11 mouse cellular contexts compared by ENCODE assay signal in genomic region chr16:4659326-4659725, GRCm38 (mm10). TPM values are rescaled to one million over a fixed set of nuclear protein-coding genes. Genes with fewer than 3 reads are reported as not detected.
DNase-seq lines count a peak whose midpoint lies in the region; ATAC-seq and TF ChIP-seq lines count a peak whose summit lies in the region.
"Had no signal": no experiment of that assay in that cellular context is flagged by ENCODE, and none has a peak within 500 bp of the region (broad histone marks: within the 10 kb centered on the region; RNA-seq: fewer than 3 reads in every experiment).

No protein-coding gene starts in this region.

- ATAC-seq in heart, embryonic 14.5 days (ENCODE audit: insufficient number of reproducible peaks, insufficient read depth, low FRiP score, low read depth), result no peak
- no peak for ATAC-seq in lung, embryonic 15.5 days (ENCODE audit: borderline replicate concordance, extremely low read depth, low FRiP score, low TSS enrichment)
- no peak for ATAC-seq in embryonic facial prominence, embryonic 11.5 days (replicated peaks; ENCODE audit: insufficient number of reproducible peaks, low FRiP score, low TSS enrichment, low read depth)
- peak; percentile 21 for ATAC-seq in limb, embryonic 12.5 days (ENCODE audit: insufficient number of reproducible peaks, insufficient read depth, low FRiP score, low TSS enrichment, low read depth)
- no peak for ATAC-seq in erythroid progenitor cell, adult 5-6 weeks (replicated peaks; ENCODE audit: low FRiP score, poor library complexity, severe bottlenecking)

- TF ChIP-seq CTCF in lung, adult 2 months (IDR thresholded peaks at IDR 0.05; ENCODE audit: insufficient read depth, low read length), result no peak

- H3K27ac ChIP-seq in heart, embryonic 14.5 days (replicated peaks in 1 of 2; ENCODE audit: control insufficient read depth in 1 of 2, insufficient read depth in 1 of 2, low read depth in 2 of 2, low read length in 2 of 2), result peak overlapping the region; percentile 58 to 89
- H3K27ac ChIP-seq in lung, embryonic 15.5 days, result peak overlapping the region; percentile 62
- H3K27ac ChIP-seq in embryonic facial prominence, embryonic 11.5 days (replicated peaks; ENCODE audit: low read depth, low read length), result peak overlapping the region; percentile 96
- peak overlapping the region; percentile 97 for H3K27ac ChIP-seq in limb, embryonic 12.5 days

- H3K4me3 ChIP-seq in heart, embryonic 14.5 days (ENCODE audit: control insufficient read depth in 1 of 2, insufficient read depth in 1 of 2, low read depth in 1 of 2, low read length in 2 of 2), result no peak overlapping the region
- H3K4me3 ChIP-seq in lung, embryonic 15.5 days, result no peak overlapping the region
- H3K4me3 ChIP-seq in lung, adult 2 months (replicated peaks; ENCODE audit: extremely low read depth, low read depth, low read length), result no peak overlapping the region
- no peak overlapping the region for H3K4me3 ChIP-seq in embryonic facial prominence, embryonic 11.5 days (ENCODE audit: low read depth, low read length)
- no peak overlapping the region for H3K4me3 ChIP-seq in limb, embryonic 12.5 days (replicated peaks)
- H3K4me3 ChIP-seq: erythroblast, embryonic 14.5 days; megakaryocyte, embryonic 14.5 days had no signal

- H3K4me1 ChIP-seq in heart, embryonic 14.5 days (ENCODE audit: control insufficient read depth in 2 of 2, insufficient read depth in 2 of 2, low read length in 2 of 2), result peaks cover 33 to 44% of the 10 kb centered on the region in 2 experiments
- peaks cover 23% of the 10 kb centered on the region for H3K4me1 ChIP-seq in lung, embryonic 15.5 days
- H3K4me1 ChIP-seq in lung, adult 2 months (ENCODE audit: control insufficient read depth, insufficient read depth, low read length), result no peaks in the 10 kb centered on the region
- no peaks in the 10 kb centered on the region; the same call in none of the 2 replicates for H3K4me1 ChIP-seq in embryonic facial prominence, embryonic 11.5 days (ENCODE audit: control insufficient read depth, insufficient read depth, low read length)
- H3K4me1 ChIP-seq in limb, embryonic 12.5 days (replicated peaks), result peaks cover 62% of the 10 kb centered on the region

- peak overlapping the region; percentile 63; the same call in 1 of the 2 replicates for H3K9ac ChIP-seq in heart, embryonic 14.5 days (ENCODE audit: low read length)
- H3K9ac ChIP-seq in lung, embryonic 15.5 days, result no peak overlapping the region; the same call in 1 of the 2 replicates
- H3K9ac ChIP-seq in embryonic facial prominence, embryonic 11.5 days (replicated peaks; ENCODE audit: low read length), result peak overlapping the region; percentile 44
- no peak overlapping the region for H3K9ac ChIP-seq in limb, embryonic 12.5 days (replicated peaks)

- peak overlapping the region; percentile 7 for H3K4me2 ChIP-seq in heart, embryonic 14.5 days (ENCODE audit: low read length)
- H3K4me2 ChIP-seq in lung, embryonic 15.5 days, result peak overlapping the region; percentile 19; the same call in 1 of the 2 replicates
- H3K4me2 ChIP-seq in embryonic facial prominence, embryonic 11.5 days (ENCODE audit: low read depth, low read length), result peak overlapping the region; percentile 27
- peak overlapping the region; percentile 47 for H3K4me2 ChIP-seq in limb, embryonic 12.5 days

- H3K27me3 ChIP-seq in heart, embryonic 14.5 days (ENCODE audit: control insufficient read depth, insufficient read depth, low read length), result no peaks in the 10 kb centered on the region
- H3K27me3 ChIP-seq in lung, embryonic 15.5 days, result no peaks in the 10 kb centered on the region
- H3K27me3 ChIP-seq in embryonic facial prominence, embryonic 11.5 days (ENCODE audit: control insufficient read depth, insufficient read depth, low read length), result no peaks in the 10 kb centered on the region
- no peaks in the 10 kb centered on the region for H3K27me3 ChIP-seq in limb, embryonic 12.5 days
- H3K27me3 ChIP-seq: megakaryocyte, embryonic 14.5 days had no signal

- H3K36me3 ChIP-seq in heart, embryonic 14.5 days (ENCODE audit: control insufficient read depth, insufficient read depth, low read length), result peaks cover 24% of the 10 kb centered on the region
- peaks cover 9% of the 10 kb centered on the region; the same call in 1 of the 2 replicates for H3K36me3 ChIP-seq in lung, embryonic 15.5 days
- no peaks in the 10 kb centered on the region for H3K36me3 ChIP-seq in embryonic facial prominence, embryonic 11.5 days (replicated peaks; ENCODE audit: control insufficient read depth, insufficient read depth, low read depth, low read length)
- peaks cover 33% of the 10 kb centered on the region; the same call in 1 of the 2 replicates for H3K36me3 ChIP-seq in limb, embryonic 12.5 days

- WGBS in heart, embryonic 14.5 days, result 27% methylated on average over 2 of the region's 2 CpGs
- WGBS in lung, embryonic 15.5 days, result 22% methylated on average over 2 of the region's 2 CpGs
- WGBS in lung, adult 2 months, result 50% methylated on average over 2 of the region's 2 CpGs
- WGBS in embryonic facial prominence, embryonic 11.5 days, result 7% methylated on average over 2 of the region's 2 CpGs
- whole genome bisulfite sequencing in limb, embryonic 12.5 days, result 8% methylated on average over 2 of the region's 2 CpGs

- no peaks in the 10 kb centered on the region for H3K9me3 ChIP-seq in heart, embryonic 14.5 days (ENCODE audit: control insufficient read depth, low read length)
- no peaks in the 10 kb centered on the region for H3K9me3 ChIP-seq in lung, embryonic 15.5 days
- no peaks in the 10 kb centered on the region for H3K9me3 ChIP-seq in embryonic facial prominence, embryonic 11.5 days (replicated peaks; ENCODE audit: control insufficient read depth, low read length)
- no peaks in the 10 kb centered on the region for H3K9me3 ChIP-seq in limb, embryonic 12.5 days
- H3K9me3 ChIP-seq: megakaryocyte, embryonic 14.5 days had no signal

- no peak for DNase-seq in heart, adult 18-20 months
- DNase-seq in lung, adult 2 months, result no peak
- DNase-seq in embryonic facial prominence, embryonic 11.5 days (ENCODE audit: low spot score), result no peak
- no peak for DNase-seq in thymus, adult 18-20 months
- DNase-seq: kidney, adult 2 months had no signal

- TF ChIP-seq POLR2A in lung, adult 2 months (IDR thresholded peaks at IDR 0.05; ENCODE audit: borderline replicate concordance, extremely low read depth, low read depth, low read length), result no peak

RNA-seq across cellular contexts. Expression of gene Dnaja3, which starts 19.5 kb away (rescaled TPM):
- 68.9 and 70.3 TPM in 2 replicates for polyA plus RNA-seq in heart, embryonic 14.5 days (2014; fragmentation: Nextera tagmentation; extraction: Ambion mirVana)
- 100 to 1,000 TPM; 152 to 155 TPM for total RNA-seq in heart, adult 18-20 months (2021)
- 66.0 and 66.5 TPM in 2 replicates for polyA plus RNA-seq in lung, embryonic 15.5 days (2015; fragmentation: Nextera tagmentation; extraction: Ambion mirVana)
- 16.1 and 21.2 TPM in 2 replicates for polyA plus RNA-seq in lung, adult 2 months (2012; rRNA removed)
- 56.9 and 58.3 TPM in 2 replicates for polyA plus RNA-seq in embryonic facial prominence, embryonic 11.5 days (2014; fragmentation: Nextera tagmentation; extraction: Ambion mirVana)
- polyA plus RNA-seq in limb, embryonic 12.5 days (2016; fragmentation: Nextera tagmentation; extraction: Ambion mirVana), result 55.1 and 58.0 TPM in 2 replicates
- total RNA-seq in erythroid progenitor cell, adult 5-6 weeks (2015; ENCODE audit: low replicate concordance), result 10.1 and 12.6 TPM in 2 replicates
- 10.9 and 14.3 TPM in 2 replicates for total RNA-seq in erythroid progenitor cell, adult 5-6 weeks (2017; ENCODE audit: low replicate concordance)

RNA-seq across cellular contexts. Expression of gene Vasn, which starts 19.6 kb away (rescaled TPM):
- polyA plus RNA-seq in heart, embryonic 14.5 days (2014; fragmentation: Nextera tagmentation; extraction: Ambion mirVana), result 11.9 and 12.8 TPM in 2 replicates
- total RNA-seq in heart, adult 18-20 months (2021), result 1 to 10 TPM; 7.7 to 9.7 TPM
- polyA plus RNA-seq in lung, embryonic 15.5 days (2015; fragmentation: Nextera tagmentation; extraction: Ambion mirVana), result 25.1 and 25.9 TPM in 2 replicates
- 86.4 and 91.1 TPM in 2 replicates for polyA plus RNA-seq in lung, adult 2 months (2012; rRNA removed)
- 10.9 and 14.1 TPM in 2 replicates for polyA plus RNA-seq in embryonic facial prominence, embryonic 11.5 days (2014; fragmentation: Nextera tagmentation; extraction: Ambion mirVana)
- polyA plus RNA-seq in limb, embryonic 12.5 days (2016; fragmentation: Nextera tagmentation; extraction: Ambion mirVana), result 29.4 and 30.4 TPM in 2 replicates
- not detected in 2 replicates for total RNA-seq in erythroid progenitor cell, adult 5-6 weeks (2015; ENCODE audit: low replicate concordance)
- not detected in 2 replicates for total RNA-seq in erythroid progenitor cell, adult 5-6 weeks (2017; ENCODE audit: low replicate concordance)

RNA-seq across cellular contexts. Expression of gene Coro7, which starts 20.3 kb away (rescaled TPM):
- 11.9 TPM in 2 replicates for polyA plus RNA-seq in heart, embryonic 14.5 days (2014; fragmentation: Nextera tagmentation; extraction: Ambion mirVana)
- total RNA-seq in heart, adult 18-20 months (2021), result 10 to 100 TPM; 12.7 to 14.2 TPM
- 13.4 and 15.2 TPM in 2 replicates for polyA plus RNA-seq in lung, embryonic 15.5 days (2015; fragmentation: Nextera tagmentation; extraction: Ambion mirVana)
- 60.6 and 60.9 TPM in 2 replicates for polyA plus RNA-seq in lung, adult 2 months (2012; rRNA removed)
- 12.2 and 12.8 TPM in 2 replicates for polyA plus RNA-seq in embryonic facial prominence, embryonic 11.5 days (2014; fragmentation: Nextera tagmentation; extraction: Ambion mirVana)
- polyA plus RNA-seq in limb, embryonic 12.5 days (2016; fragmentation: Nextera tagmentation; extraction: Ambion mirVana), result 18.6 and 19.6 TPM in 2 replicates
- total RNA-seq in erythroid progenitor cell, adult 5-6 weeks (2015; ENCODE audit: low replicate concordance), result 19.8 and 36.5 TPM in 2 replicates
- total RNA-seq in erythroid progenitor cell, adult 5-6 weeks (2017; ENCODE audit: low replicate concordance), result 7.3 and 14.8 TPM in 2 replicates

RNA-seq across cellular contexts. Expression of gene Pam16, which starts 34.5 kb away (rescaled TPM):
- polyA plus RNA-seq in heart, embryonic 14.5 days (2014; fragmentation: Nextera tagmentation; extraction: Ambion mirVana), result 157 and 165 TPM in 2 replicates
- 100 to 1,000 TPM; 154 TPM for total RNA-seq in heart, adult 18-20 months (2021)
- 93.8 and 94.6 TPM in 2 replicates for polyA plus RNA-seq in lung, embryonic 15.5 days (2015; fragmentation: Nextera tagmentation; extraction: Ambion mirVana)
- 8.4 and 12.3 TPM in 2 replicates for polyA plus RNA-seq in lung, adult 2 months (2012; rRNA removed)
- 103 and 105 TPM in 2 replicates for polyA plus RNA-seq in embryonic facial prominence, embryonic 11.5 days (2014; fragmentation: Nextera tagmentation; extraction: Ambion mirVana)
- polyA plus RNA-seq in limb, embryonic 12.5 days (2016; fragmentation: Nextera tagmentation; extraction: Ambion mirVana), result 111 and 120 TPM in 2 replicates
- 9.4 and 16.8 TPM in 2 replicates for total RNA-seq in erythroid progenitor cell, adult 5-6 weeks (2015; ENCODE audit: low replicate concordance)
- total RNA-seq in erythroid progenitor cell, adult 5-6 weeks (2017; ENCODE audit: low replicate concordance), result 3.9 and 9.6 TPM in 2 replicates

RNA-seq across cellular contexts. Expression of gene Nmral1, which starts 59.8 kb away (rescaled TPM):
- 28.4 and 36.1 TPM in 2 replicates for polyA plus RNA-seq in heart, embryonic 14.5 days (2014; fragmentation: Nextera tagmentation; extraction: Ambion mirVana)
- total RNA-seq in heart, adult 18-20 months (2021), result 1 to 10 TPM; 2.0 to 3.0 TPM
- polyA plus RNA-seq in lung, embryonic 15.5 days (2015; fragmentation: Nextera tagmentation; extraction: Ambion mirVana), result 78.7 and 81.2 TPM in 2 replicates
- polyA plus RNA-seq in lung, adult 2 months (2012; rRNA removed), result 4.4 and 5.2 TPM in 2 replicates
- polyA plus RNA-seq in embryonic facial prominence, embryonic 11.5 days (2014; fragmentation: Nextera tagmentation; extraction: Ambion mirVana), result 190 and 192 TPM in 2 replicates
- 179 and 191 TPM in 2 replicates for polyA plus RNA-seq in limb, embryonic 12.5 days (2016; fragmentation: Nextera tagmentation; extraction: Ambion mirVana)
- 22.2 and 37.8 TPM in 2 replicates for total RNA-seq in erythroid progenitor cell, adult 5-6 weeks (2015; ENCODE audit: low replicate concordance)
- total RNA-seq in erythroid progenitor cell, adult 5-6 weeks (2017; ENCODE audit: low replicate concordance), result 24.3 and 41.7 TPM in 2 replicates

Comparison
In these comparisons a context has a peak if more than half of its experiments do, and no peak if none do; other contexts are left out.
1. H3K9ac ChIP-seq: peak in heart, embryonic 14.5 days (single experiment) and embryonic facial prominence, embryonic 11.5 days (single experiment); none in lung, embryonic 15.5 days (single experiment) and limb, embryonic 12.5 days (single experiment).
2. Peak in every context shown above with its lines, with median percentiles within 50 percentile points of each other: H3K27ac ChIP-seq and H3K4me2 ChIP-seq.